Mouse (Mus musculus): ENCODE data around the gene Azgp1. TPM values are rescaled to one million over a fixed set of nuclear protein-coding genes. Genes with fewer than 3 reads are reported as not detected.

The Azgp1 gene
- total RNA-seq, 2 experiments from 2014 or later, result not detected

Other genes with a start within 250 kb of the Azgp1 start
- 10 to 100 TPM; 72.6 to 74.4 TPM for gene Nyap1, start 239.9 kb upstream of the Azgp1 start, total RNA-seq (2021)
- gene Tsc22d4, start 235.8 kb upstream of the Azgp1 start, total RNA-seq (2021), result 100 to 1,000 TPM; 164 to 187 TPM
- gene Ppp1r35, start 202.7 kb upstream of the Azgp1 start, total RNA-seq (2021), result 10 to 100 TPM; 23.1 to 26.4 TPM
- 10 to 100 TPM; 52.1 to 53.6 TPM for gene Mepce, start 193.9 kb upstream of the Azgp1 start, total RNA-seq (2021)
- 1 to 10 TPM; 6.1 TPM for gene Zcwpw1, start 193.7 kb upstream of the Azgp1 start, total RNA-seq (2021)
- gene Pilra, start 145.2 kb upstream of the Azgp1 start, total RNA-seq (2021), result 1 to 10 TPM in 1 of 2 experiments, under 1 TPM in 1; 0.56 to 1.3 TPM
- not detected for gene Pilrb1, start 123.4 kb upstream of the Azgp1 start, total RNA-seq (2021)
- not detected for gene Pilrb2, start 109.7 kb upstream of the Azgp1 start, total RNA-seq (2021)
- under 1 TPM; 0.15 to 0.25 TPM for gene Cyp3a13, start 59.9 kb upstream of the Azgp1 start, total RNA-seq (2021)
- gene Gjc3, start 18.4 kb upstream of the Azgp1 start, total RNA-seq (2021), result 10 to 100 TPM; 21.4 to 22.4 TPM
- gene Smok3a, start 39.7 kb downstream of the Azgp1 start, total RNA-seq (2021), result not detected
- not detected for gene Smok3b, start 39.9 kb downstream of the Azgp1 start, total RNA-seq (2021)
- gene Smok3c, start 71.7 kb downstream of the Azgp1 start, total RNA-seq (2021), result not detected
- gene Zkscan1, start 103.6 kb downstream of the Azgp1 start, total RNA-seq (2021), result 10 to 100 TPM; 39.6 to 42.2 TPM
- 10 to 100 TPM; 13.9 to 15.7 TPM for gene Zscan21, start 135.4 kb downstream of the Azgp1 start, total RNA-seq (2021)
- 10 to 100 TPM; 10.6 to 13.2 TPM for gene Zfp113, start 174.2 kb downstream of the Azgp1 start, total RNA-seq (2021)
- 100 to 1,000 TPM; 139 to 142 TPM for gene Cops6, start 179.6 kb downstream of the Azgp1 start, total RNA-seq (2021)
- 10 to 100 TPM; 19.5 to 25.4 TPM for gene Ap4m1, start 190.5 kb downstream of the Azgp1 start, total RNA-seq (2021)
- gene Mcm7, start 190.9 kb downstream of the Azgp1 start, total RNA-seq (2021), result 10 to 100 TPM; 15.8 to 16.4 TPM
- gene Taf6, start 205.9 kb downstream of the Azgp1 start, total RNA-seq (2021), result 10 to 100 TPM; 42.0 to 43.7 TPM
- gene Cnpy4, start 206.0 kb downstream of the Azgp1 start, total RNA-seq (2021), result 10 to 100 TPM; 14.6 to 15.3 TPM
- gene Mblac1, start 212.8 kb downstream of the Azgp1 start, total RNA-seq (2021), result 1 to 10 TPM; 6.8 to 8.9 TPM
- not detected for gene Nxpe5, start 244.4 kb downstream of the Azgp1 start, total RNA-seq (2021)

Data from layer of hippocampus, adult 18-20 months (tissue).